Mouse (Mus musculus): ENCODE measurements around the gene Gtsf2. TPM values are rescaled to one million over a fixed set of nuclear protein-coding genes. Genes with fewer than 3 reads are reported as not detected.

Gene Gtsf2
- polyA plus RNA-seq, 1 experiment from 2014 or later: 0.55 TPM

DNA sequence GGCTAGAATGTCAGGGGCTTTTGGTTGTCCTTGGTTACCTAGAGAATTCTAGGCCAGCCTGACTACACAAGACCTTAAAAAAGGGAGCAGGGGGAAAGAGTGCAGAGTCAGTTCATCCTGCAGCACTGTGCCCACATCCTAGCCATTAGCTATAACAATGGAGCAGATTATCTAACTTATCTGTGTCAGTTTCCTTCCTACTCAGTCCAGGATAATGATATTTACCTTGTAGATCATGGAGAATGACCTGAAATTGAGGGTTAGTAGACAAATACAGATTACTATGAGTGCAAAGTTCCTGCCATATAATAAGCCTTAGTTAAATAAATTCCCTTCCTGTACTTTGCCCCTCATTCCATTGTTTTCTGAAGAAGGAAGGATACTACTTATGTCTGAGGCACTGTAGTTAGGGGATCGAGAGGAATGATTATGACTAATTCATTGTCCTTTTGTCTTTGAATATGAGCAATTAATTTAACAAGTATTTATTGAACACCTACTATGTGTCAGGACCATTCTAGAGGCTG lies 30.9 kb upstream of the Gtsf2 start:
- no peaks in the 10 kb centered on the region for H3K27me3 ChIP-seq (ENCODE audit: control insufficient read depth, insufficient read depth, low read length)
- no peak for ATAC-seq (replicated peaks; ENCODE audit: low FRiP score)
- DNase-seq (ENCODE audit: low spot score): no peak
- no peaks in the 10 kb centered on the region for H3K9me3 ChIP-seq (ENCODE audit: control insufficient read depth, low read length)
- WGBS: 83% methylated on average over 1 of the region's 1 CpGs
- H3K4me1 ChIP-seq (replicated peaks; ENCODE audit: control insufficient read depth, insufficient read depth, low read length): no peaks in the 10 kb centered on the region
- H3K36me3 ChIP-seq (ENCODE audit: control insufficient read depth, insufficient read depth, low read length): no peaks in the 10 kb centered on the region
- no peak overlapping the region for H3K27ac ChIP-seq (ENCODE audit: low read depth, low read length)
- H3K4me2 ChIP-seq (ENCODE audit: low read depth, low read length, severe bottlenecking): no peak overlapping the region
- no peak overlapping the region for H3K4me3 ChIP-seq (ENCODE audit: low read depth, low read length)
- no peak overlapping the region for H3K9ac ChIP-seq (ENCODE audit: low read length)

DNA sequence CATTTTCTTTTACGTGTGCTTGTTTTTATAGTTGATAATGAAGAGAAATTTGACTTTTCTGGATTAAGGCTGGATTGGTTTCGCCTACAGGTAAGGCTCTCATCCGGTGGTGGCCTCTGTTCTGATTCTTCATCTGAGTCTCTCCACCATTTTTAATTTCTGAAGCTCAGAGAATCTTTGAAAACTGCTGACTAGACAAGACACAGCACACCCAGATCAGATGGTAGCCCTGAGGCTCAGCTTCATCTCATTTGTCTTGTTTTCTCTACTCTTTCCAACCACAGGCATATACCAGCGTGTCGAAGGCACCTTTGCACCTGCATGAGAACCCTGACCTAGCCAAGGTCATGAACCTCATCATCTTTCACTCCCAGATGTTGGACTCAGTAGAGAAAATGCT lies 25.5 kb upstream of the Gtsf2 start:
- no peak overlapping the region for H3K4me2 ChIP-seq (ENCODE audit: low read depth, low read length, severe bottlenecking)
- no peaks in the 10 kb centered on the region for H3K27me3 ChIP-seq (ENCODE audit: control insufficient read depth, insufficient read depth, low read length)
- no peaks in the 10 kb centered on the region for H3K36me3 ChIP-seq (ENCODE audit: control insufficient read depth, insufficient read depth, low read length)
- 81% methylated on average over 5 of the region's 5 CpGs for WGBS
- DNase-seq (ENCODE audit: low spot score) (no peak), ATAC-seq (replicated peaks; ENCODE audit: low FRiP score) (no peak)
- H3K27ac ChIP-seq (ENCODE audit: low read depth, low read length): no peak overlapping the region
- H3K9me3 ChIP-seq (ENCODE audit: control insufficient read depth, low read length): no peaks in the 10 kb centered on the region
- H3K4me1 ChIP-seq (replicated peaks; ENCODE audit: control insufficient read depth, insufficient read depth, low read length): no peaks in the 10 kb centered on the region
- no peak overlapping the region for H3K9ac ChIP-seq (ENCODE audit: low read length)
- no peak overlapping the region for H3K4me3 ChIP-seq (ENCODE audit: low read depth, low read length)

DNA sequence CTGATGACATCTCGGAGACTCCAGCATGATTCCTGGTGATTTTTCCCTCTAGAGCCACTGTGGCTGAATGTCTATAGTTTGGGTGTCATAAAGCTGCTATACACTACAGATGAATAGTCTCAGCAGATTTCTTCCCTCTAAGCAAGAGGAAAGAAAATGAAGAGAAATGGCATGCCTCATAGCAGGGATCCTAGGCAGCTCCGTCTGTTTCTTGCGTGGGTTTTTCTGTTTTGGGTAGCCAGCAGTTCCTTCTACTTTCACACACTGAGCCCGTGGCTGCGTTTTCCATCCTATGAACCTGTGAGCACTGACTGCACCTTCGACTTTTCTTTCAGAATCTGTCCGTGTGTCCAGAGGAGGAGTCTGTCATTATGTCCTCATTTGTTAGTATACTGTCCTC lies 24.9 kb upstream of the Gtsf2 start:
- 89% methylated on average over 7 of the region's 7 CpGs for WGBS
- no peak overlapping the region for H3K9ac ChIP-seq (ENCODE audit: low read length)
- no peaks in the 10 kb centered on the region for H3K36me3 ChIP-seq (ENCODE audit: control insufficient read depth, insufficient read depth, low read length)
- H3K4me1 ChIP-seq (replicated peaks; ENCODE audit: control insufficient read depth, insufficient read depth, low read length): no peaks in the 10 kb centered on the region
- DNase-seq (ENCODE audit: low spot score) (no peak), ATAC-seq (replicated peaks; ENCODE audit: low FRiP score) (no peak)
- no peak overlapping the region for H3K27ac ChIP-seq (ENCODE audit: low read depth, low read length)
- H3K9me3 ChIP-seq (ENCODE audit: control insufficient read depth, low read length): no peaks in the 10 kb centered on the region
- H3K4me3 ChIP-seq (ENCODE audit: low read depth, low read length): no peak overlapping the region
- H3K4me2 ChIP-seq (ENCODE audit: low read depth, low read length, severe bottlenecking): no peak overlapping the region
- no peaks in the 10 kb centered on the region for H3K27me3 ChIP-seq (ENCODE audit: control insufficient read depth, insufficient read depth, low read length)

DNA sequence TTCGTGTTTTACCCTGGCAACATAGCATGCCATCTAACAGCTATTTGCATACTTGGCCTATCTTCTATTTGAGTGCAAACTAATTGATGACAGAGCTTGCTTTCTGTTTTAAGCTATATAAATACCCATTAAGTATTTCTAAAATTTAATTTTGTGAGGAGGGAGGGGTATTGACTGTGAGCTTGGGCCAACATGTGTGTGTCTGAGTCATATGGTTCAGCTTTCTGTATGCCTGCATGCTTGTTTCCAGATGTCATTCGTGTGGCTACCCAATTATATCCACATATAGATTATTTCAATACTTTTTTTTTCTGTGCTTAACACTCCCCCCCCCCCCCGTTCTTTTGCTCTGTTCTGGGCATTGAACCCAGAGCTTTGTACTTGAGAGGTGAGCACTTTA lies 24.0 kb upstream of the Gtsf2 start:
- Histone ChIP-seq H3K36me3 (ENCODE audit: control insufficient read depth, insufficient read depth, low read length) (no peaks in the 10 kb centered on the region), H3K27ac (ENCODE audit: low read depth, low read length) (no peak overlapping the region), H3K4me2 (ENCODE audit: low read depth, low read length, severe bottlenecking) (no peak overlapping the region), H3K27me3 (ENCODE audit: control insufficient read depth, insufficient read depth, low read length) (no peaks in the 10 kb centered on the region), H3K9me3 (ENCODE audit: control insufficient read depth, low read length) (no peaks in the 10 kb centered on the region), H3K4me3 (ENCODE audit: low read depth, low read length) (no peak overlapping the region), H3K9ac (ENCODE audit: low read length) (no peak overlapping the region), H3K4me1 (replicated peaks; ENCODE audit: control insufficient read depth, insufficient read depth, low read length) (no peaks in the 10 kb centered on the region)
- DNase-seq (ENCODE audit: low spot score): no peak
- ATAC-seq (replicated peaks; ENCODE audit: low FRiP score): no peak
- 66% methylated on average over 3 of the region's 3 CpGs for WGBS

DNA sequence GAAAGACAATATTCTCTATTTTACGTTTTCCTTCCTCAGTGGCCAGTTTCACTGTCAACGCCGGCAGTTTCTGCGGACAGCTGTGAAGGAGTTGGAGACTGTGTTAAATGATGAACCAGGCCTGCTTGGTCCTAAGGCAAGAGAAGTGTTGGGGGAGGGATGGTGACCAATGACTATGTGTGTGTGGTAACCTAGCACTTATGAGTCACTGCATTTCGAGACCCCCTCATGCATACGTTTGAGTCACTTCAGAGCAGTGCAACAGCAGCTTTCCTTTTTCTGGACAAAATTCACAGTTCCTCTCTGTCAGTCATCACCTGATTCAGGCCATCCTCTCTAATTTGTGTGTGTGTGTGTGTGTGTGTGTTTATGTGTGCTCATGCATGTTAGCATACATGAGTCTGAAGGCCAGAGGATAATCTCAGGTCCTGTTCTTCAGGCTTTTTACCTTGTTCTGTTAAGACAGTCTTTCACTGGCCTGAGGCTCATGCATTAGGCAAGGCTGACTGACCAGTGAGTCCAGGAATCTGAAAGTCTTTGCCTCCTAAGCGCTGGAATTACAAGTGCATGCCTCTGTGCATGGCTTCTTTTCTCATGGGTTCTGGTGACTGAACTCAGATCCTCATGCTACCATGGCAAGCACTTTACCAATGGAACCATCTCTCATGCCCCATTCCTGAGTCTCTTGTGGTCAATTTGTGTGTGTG lies 23.4 kb upstream of the Gtsf2 start:
- H3K36me3 ChIP-seq (ENCODE audit: control insufficient read depth, insufficient read depth, low read length): no peaks in the 10 kb centered on the region
- WGBS: 86% methylated on average over 7 of the region's 7 CpGs
- DNase-seq (ENCODE audit: low spot score) (no peak), ATAC-seq (replicated peaks; ENCODE audit: low FRiP score) (no peak)
- H3K27ac ChIP-seq (ENCODE audit: low read depth, low read length): no peak overlapping the region
- no peak overlapping the region for H3K4me2 ChIP-seq (ENCODE audit: low read depth, low read length, severe bottlenecking)
- H3K27me3 ChIP-seq (ENCODE audit: control insufficient read depth, insufficient read depth, low read length): no peaks in the 10 kb centered on the region
- H3K9me3 ChIP-seq (ENCODE audit: control insufficient read depth, low read length): no peaks in the 10 kb centered on the region
- H3K4me3 ChIP-seq (ENCODE audit: low read depth, low read length): no peak overlapping the region
- H3K4me1 ChIP-seq (replicated peaks; ENCODE audit: control insufficient read depth, insufficient read depth, low read length): no peaks in the 10 kb centered on the region
- no peak overlapping the region for H3K9ac ChIP-seq (ENCODE audit: low read length)

DNA sequence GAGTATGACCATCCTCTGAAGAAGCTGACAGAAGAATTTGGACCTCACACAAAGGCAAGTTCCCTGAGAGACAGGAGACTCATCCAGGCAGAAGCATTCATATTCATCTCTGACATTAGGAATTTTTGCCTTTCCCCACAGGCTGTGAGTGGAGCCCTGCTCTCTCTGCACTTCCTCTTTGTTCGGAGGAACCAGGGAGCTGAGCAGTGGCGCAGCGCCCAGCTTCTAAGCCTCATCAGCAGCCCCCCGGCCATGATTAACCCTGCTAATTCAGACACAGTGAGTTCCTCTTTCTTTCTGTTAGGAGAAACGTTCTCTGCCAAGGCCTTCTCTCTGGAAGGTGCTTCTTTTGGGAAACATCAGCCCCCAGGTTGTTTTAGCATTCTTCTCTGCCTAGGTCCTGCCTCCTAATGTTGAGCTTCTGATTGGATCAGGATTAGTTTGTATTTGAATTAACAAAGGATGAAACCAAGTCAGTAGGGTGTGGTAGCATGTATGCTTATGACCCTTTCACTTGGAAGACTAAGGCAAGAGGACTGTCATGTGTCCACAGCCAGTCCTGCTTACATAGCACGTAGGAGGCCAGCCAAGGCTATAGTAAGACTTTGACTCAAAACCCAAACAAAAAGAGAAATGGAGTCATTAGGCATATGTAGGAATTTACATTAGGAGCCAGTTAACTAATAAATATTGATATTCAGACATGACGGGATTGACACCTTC lies 14.4 kb upstream of the Gtsf2 start:
- Histone ChIP-seq H3K36me3 (ENCODE audit: control insufficient read depth, insufficient read depth, low read length) (no peaks in the 10 kb centered on the region), H3K27me3 (ENCODE audit: control insufficient read depth, insufficient read depth, low read length) (no peaks in the 10 kb centered on the region)
- DNase-seq (ENCODE audit: low spot score): no peak

DNA sequence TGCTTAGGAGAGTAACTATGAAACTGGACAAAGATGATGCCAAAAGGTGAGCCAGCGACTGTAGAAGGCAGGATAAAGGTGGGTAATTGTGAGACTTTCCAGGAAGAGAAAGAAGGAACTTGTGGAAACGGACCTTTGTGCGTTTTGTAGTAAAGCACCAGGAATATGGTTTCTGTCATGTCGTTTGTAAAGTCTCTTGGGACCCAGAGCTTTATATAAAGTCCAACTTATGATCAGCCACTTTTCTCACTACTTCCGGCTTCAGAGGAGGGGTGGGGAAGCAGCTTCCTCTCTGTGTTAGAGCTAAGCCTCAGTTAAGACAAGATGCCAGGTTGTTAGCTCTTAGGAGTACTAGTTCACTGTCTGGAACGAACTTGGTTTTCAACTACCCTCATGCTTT lies 6.2 kb upstream of the Gtsf2 start:
- no peak overlapping the region for H3K4me3 ChIP-seq (ENCODE audit: low read depth, low read length)
- H3K9me3 ChIP-seq (ENCODE audit: control insufficient read depth, low read length): no peaks in the 10 kb centered on the region
- WGBS: 89% methylated on average over 6 of the region's 6 CpGs

More for the DNA sequence above, 14.4 kb upstream of the Gtsf2 start:
- WGBS: 82% methylated on average over 7 of the region's 7 CpGs
- Histone ChIP-seq H3K4me3 (ENCODE audit: low read depth, low read length) (no peak overlapping the region), H3K27ac (ENCODE audit: low read depth, low read length) (no peak overlapping the region), H3K4me2 (ENCODE audit: low read depth, low read length, severe bottlenecking) (no peak overlapping the region), H3K4me1 (replicated peaks; ENCODE audit: control insufficient read depth, insufficient read depth, low read length) (no peaks in the 10 kb centered on the region), H3K9me3 (ENCODE audit: control insufficient read depth, low read length) (no peaks in the 10 kb centered on the region), H3K9ac (ENCODE audit: low read length) (no peak overlapping the region)
- ATAC-seq (replicated peaks; ENCODE audit: low FRiP score): no peak

DNA sequence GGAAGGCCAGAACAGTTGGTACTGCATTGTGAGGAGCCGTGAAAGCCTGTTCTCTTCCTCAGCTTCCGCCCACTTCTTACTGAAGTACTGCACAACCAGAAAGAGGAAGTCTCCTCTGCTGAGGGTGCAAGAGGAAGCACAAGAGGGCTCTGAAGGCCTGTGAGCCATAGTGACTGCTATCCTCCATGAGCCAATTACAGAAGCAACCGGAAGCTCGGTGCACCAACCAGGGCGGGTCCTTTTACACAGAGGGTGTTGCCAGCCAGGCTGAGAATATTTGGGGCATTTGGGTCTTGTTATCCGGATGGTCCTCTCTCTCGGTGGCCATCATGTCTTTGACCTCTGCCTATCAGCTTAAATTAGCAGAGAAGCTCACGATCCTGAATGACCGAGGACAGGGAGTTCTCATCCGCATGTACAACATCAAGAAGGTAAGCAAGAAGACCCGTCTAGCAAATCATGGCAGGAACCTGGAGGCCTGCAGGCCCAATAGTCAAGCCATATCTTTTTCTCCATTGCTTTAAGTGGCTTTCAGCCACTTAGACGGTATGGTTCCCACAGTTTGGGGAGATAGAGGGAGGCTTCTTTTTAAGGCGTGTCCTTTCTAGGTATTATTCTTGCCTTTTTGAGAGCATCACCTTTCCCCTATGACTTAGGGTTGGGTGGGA lies 5.4 kb upstream of the Gtsf2 start, which contains the start of gene Nckap1l:
Nckap1l (plus strand) TSS at position 244 of the 668 bp plus-strand sequence.
- WGBS: 90% methylated on average over 13 of the region's 13 CpGs
- H3K27ac ChIP-seq (ENCODE audit: low read depth, low read length): no peak within 1 kb of the TSS

More for the DNA sequence above, 6.2 kb upstream of the Gtsf2 start:
- DNase-seq (ENCODE audit: low spot score): no peak
- no peak overlapping the region for H3K4me2 ChIP-seq (ENCODE audit: low read depth, low read length, severe bottlenecking)
- no peak overlapping the region for H3K27ac ChIP-seq (ENCODE audit: low read depth, low read length)
- H3K4me1 ChIP-seq (replicated peaks; ENCODE audit: control insufficient read depth, insufficient read depth, low read length): no peaks in the 10 kb centered on the region
- no peak overlapping the region for H3K9ac ChIP-seq (ENCODE audit: low read length)
- H3K27me3 ChIP-seq (ENCODE audit: control insufficient read depth, insufficient read depth, low read length): no peaks in the 10 kb centered on the region
- no peak for ATAC-seq (replicated peaks; ENCODE audit: low FRiP score)
- no peaks in the 10 kb centered on the region for H3K36me3 ChIP-seq (ENCODE audit: control insufficient read depth, insufficient read depth, low read length)

More for the DNA sequence above, 5.4 kb upstream of the Gtsf2 start, which contains the start of gene Nckap1l:
- H3K27me3 ChIP-seq (ENCODE audit: control insufficient read depth, insufficient read depth, low read length): no peaks in the 10 kb centered on the region
- H3K9me3 ChIP-seq (ENCODE audit: control insufficient read depth, low read length): no peaks in the 10 kb centered on the region
- H3K9ac ChIP-seq (ENCODE audit: low read length): no peak within 1 kb of the TSS
- no peak for DNase-seq (ENCODE audit: low spot score)
- no peak within 1 kb of the TSS for H3K4me3 ChIP-seq (ENCODE audit: low read depth, low read length)
- no peaks in the 10 kb centered on the region for H3K4me1 ChIP-seq (replicated peaks; ENCODE audit: control insufficient read depth, insufficient read depth, low read length)
- H3K4me2 ChIP-seq (ENCODE audit: low read depth, low read length, severe bottlenecking): no peak within 1 kb of the TSS
- no peaks in the 10 kb centered on the region for H3K36me3 ChIP-seq (ENCODE audit: control insufficient read depth, insufficient read depth, low read length)
- no peak for ATAC-seq (replicated peaks; ENCODE audit: low FRiP score)

All from forebrain, embryonic 11.5 days (tissue).